Mouse (Mus musculus): ENCODE results near the gene Cfd. TPM values are rescaled to one million over a fixed set of nuclear protein-coding genes. Genes with fewer than 3 reads are reported as not detected.

The Cfd gene
- polyA plus RNA-seq (2012; ENCODE audit: insufficient read depth, insufficient read length, missing spikeins), result 1,172 and 3,758 TPM in 2 replicates

DNA sequence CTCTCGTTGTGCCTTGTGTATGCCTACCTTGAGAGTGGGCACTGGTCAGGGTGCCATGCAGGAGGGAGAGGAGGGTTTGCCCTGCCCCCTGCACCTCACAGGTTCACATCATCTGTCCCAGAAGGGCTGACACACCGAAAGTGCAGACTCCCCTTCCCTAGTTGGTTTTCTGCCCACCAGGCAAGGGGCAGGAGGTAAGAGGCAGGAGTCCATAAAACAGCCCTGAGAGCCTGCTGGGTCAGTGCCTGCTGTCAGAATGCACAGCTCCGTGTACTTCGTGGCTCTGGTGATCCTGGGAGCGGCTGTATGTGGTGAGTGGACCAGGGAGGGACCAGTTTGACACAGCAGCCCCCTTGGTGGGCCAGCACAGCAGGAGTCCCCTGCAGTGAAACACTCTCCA is at the start of gene Cfd:
TSS of gene Cfd (plus strand) at position 184 of the 400 bp plus-strand sequence.
- Histone ChIP-seq H3K4me3 (ENCODE audit: insufficient read depth, low read depth, low read length) (peak within 1 kb of the TSS; percentile 39), H3K27ac (replicated peaks; ENCODE audit: low read depth, low read length) (0 out of 2 replicates have a peak within 1 kb of the TSS, but pooled peaks have one; percentile 19), H3K4me1 (ENCODE audit: control insufficient read depth, insufficient read depth, insufficient read length, low read length) (peaks cover 5% of the 10 kb centered on the region)

DNA sequence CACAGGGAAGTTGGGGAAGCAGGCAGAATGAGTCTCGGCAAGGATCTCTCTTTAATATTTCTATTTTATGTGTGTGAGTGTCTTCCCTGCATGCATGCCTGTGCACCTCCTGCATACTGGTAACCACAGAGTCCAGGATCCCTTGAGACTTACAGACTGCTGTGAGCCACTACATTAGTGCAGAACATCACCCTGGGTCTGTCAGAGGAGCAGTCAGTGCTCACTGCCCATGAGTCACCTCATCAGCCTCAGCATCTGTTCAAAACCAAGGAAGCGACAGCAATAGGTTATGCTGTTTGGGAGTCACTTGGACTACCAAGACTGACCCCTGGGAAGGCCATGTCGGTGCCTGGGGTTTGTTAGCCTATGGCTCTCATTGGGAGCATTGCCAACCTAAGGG is 48.3 kb upstream of the Cfd start:
- no peak overlapping the region for H3K27ac ChIP-seq (replicated peaks; ENCODE audit: low read depth, low read length)
- no peak overlapping the region for H3K4me3 ChIP-seq (ENCODE audit: insufficient read depth, low read depth, low read length)
- peaks cover 3% of the 10 kb centered on the region; the same call in 1 of the 2 replicates for H3K4me1 ChIP-seq (ENCODE audit: control insufficient read depth, insufficient read depth, insufficient read length, low read length)

DNA sequence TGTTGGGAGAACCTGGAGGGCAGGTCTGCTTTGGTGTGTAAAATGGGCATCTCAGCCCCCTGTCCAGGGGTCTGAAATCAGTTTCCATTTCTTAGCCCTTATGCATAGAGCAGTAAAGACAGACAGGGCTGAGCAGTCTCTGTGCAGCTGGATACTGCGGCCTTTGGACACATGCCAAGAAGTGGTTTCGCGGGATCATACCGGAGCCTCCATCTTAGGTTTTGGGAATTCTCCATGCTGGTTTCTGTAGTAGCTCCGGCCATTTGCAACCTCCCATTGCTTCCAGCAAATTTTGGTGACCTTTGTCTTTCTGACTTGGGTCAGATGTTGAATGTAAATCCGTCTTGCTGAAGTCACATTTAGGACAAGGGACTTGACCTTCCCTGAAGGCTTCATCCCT is 47.2 kb upstream of the Cfd start:
- H3K27ac ChIP-seq (replicated peaks; ENCODE audit: low read depth, low read length), result no peak overlapping the region
- H3K4me3 ChIP-seq (ENCODE audit: insufficient read depth, low read depth, low read length), result no peak overlapping the region
- H3K4me1 ChIP-seq (ENCODE audit: control insufficient read depth, insufficient read depth, insufficient read length, low read length), result peaks cover 3% of the 10 kb centered on the region; the same call in 1 of the 2 replicates

DNA sequence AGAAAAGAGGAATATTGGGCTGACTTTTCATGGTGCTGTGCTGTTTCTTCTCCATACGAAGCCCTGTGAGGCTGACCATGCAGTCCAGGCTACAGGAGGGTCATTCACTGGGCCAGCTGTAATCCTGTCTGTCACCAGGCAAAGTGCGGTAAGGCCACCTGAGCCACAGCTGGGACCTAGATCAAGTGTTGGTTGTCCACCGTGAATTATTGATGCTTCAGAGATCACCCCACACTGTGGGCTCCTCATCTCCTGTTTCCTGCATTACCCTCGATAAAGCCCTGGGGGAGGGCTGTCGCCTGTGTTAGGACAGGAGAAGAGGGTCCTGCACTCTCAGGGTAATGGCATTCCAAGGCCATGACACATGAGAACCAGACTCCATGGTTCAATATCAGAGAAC is 44.1 kb upstream of the Cfd start:
- peaks cover 10% of the 10 kb centered on the region; the same call in 1 of the 2 replicates for H3K4me1 ChIP-seq (ENCODE audit: control insufficient read depth, insufficient read depth, insufficient read length, low read length)
- H3K27ac ChIP-seq (replicated peaks; ENCODE audit: low read depth, low read length), result no peak overlapping the region
- H3K4me3 ChIP-seq (ENCODE audit: insufficient read depth, low read depth, low read length), result no peak overlapping the region

DNA sequence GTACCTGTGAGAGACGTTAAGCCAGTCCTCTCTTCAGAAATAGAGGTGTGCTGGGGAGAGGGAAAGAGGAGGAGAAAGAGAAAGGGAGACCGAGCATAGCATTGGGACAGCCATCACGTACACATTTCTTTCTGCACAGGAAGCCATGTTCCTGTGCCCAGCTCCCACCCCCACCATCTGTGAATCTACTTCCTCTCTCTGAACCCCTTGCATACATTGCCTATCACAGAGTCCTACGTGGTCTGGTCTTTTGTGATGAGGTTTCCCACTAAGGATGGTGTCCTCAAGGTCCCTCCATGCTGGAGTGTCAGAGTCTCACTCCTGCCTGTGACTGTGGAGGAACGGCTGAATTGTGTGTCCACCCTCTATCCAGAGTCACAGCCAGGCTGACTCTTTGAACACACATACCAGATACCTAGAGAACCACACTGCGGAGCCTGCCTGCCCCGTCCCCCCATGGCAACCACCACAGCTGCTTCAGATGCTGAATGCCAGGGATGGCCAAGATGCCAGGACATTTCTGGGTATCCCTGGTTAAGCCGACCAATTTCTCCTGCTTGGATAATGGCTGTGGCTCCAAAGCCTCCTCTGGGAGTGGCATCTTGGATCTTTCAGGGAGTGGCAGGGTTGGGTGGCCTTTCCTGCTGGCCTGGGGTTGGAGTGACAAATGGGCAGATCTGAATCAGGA is 40.6 kb upstream of the Cfd start:
- H3K4me3 ChIP-seq (ENCODE audit: insufficient read depth, low read depth, low read length), result no peak overlapping the region
- H3K4me1 ChIP-seq (ENCODE audit: control insufficient read depth, insufficient read depth, insufficient read length, low read length), result peaks cover 24% of the 10 kb centered on the region
- no peak overlapping the region for H3K27ac ChIP-seq (replicated peaks; ENCODE audit: low read depth, low read length)

DNA sequence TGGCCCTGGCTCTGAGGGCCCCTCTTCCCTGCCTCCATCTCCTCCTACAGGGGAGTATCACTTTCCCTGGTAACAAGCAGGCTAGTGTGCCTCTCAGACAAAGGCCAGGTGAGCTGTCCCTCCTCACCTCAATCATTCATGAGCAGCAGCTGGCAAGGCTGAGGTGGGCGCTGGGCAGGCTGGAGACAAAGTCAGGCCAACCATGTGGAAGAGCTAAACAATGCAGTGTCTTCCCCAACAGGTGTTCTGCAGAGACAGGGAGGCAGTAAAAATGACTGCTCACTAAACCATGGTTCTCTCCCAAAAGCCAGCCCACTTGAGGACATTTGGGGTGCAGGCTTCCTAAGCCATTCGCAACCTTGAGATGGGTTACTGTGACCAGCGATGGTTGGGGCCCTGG is 39.0 kb upstream of the Cfd start:
- Histone ChIP-seq H3K4me3 (ENCODE audit: insufficient read depth, low read depth, low read length) (no peak overlapping the region), H3K4me1 (ENCODE audit: control insufficient read depth, insufficient read depth, insufficient read length, low read length) (peaks cover 26% of the 10 kb centered on the region)

DNA sequence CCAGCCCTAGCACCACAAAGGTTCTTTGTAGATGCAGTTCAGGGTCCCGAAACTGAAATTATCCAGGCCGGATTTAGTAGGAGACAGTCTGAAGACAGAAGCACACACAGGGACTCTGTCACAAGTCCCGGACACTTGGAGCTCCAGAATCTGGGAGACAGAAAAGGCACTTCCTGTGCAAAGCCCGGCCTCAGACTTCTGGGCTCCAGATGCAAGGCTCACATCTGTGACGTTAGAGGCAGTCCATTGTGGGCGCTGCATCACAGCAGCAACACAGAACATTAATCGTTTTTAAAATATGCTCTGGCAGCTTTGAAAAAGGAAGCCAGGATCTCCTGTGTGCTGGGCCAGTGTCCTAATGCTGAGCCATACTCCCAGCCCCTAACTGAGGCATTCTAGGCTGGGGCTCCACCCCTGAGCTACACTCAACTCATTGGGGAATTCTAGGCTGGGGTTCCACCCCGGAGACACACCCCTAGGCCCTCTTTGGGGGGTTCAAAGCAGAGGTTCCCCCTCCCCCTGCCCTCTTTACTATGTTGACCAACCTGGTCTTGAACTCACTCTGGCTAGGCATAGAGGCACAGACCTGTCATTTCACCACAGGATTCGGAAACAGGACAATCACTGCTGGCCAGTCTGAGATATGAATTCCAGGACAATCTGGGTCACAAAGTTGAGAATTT is 38.4 kb upstream of the Cfd start:
- H3K4me3 ChIP-seq (ENCODE audit: insufficient read depth, low read depth, low read length), result peak overlapping the region; percentile 57; the same call in 1 of the 2 replicates
- H3K4me1 ChIP-seq (ENCODE audit: control insufficient read depth, insufficient read depth, insufficient read length, low read length), result peaks cover 32% of the 10 kb centered on the region

More for the DNA sequence above, 39.0 kb upstream of the Cfd start:
- peak overlapping the region; percentile 97 for H3K27ac ChIP-seq (replicated peaks; ENCODE audit: low read depth, low read length)

DNA sequence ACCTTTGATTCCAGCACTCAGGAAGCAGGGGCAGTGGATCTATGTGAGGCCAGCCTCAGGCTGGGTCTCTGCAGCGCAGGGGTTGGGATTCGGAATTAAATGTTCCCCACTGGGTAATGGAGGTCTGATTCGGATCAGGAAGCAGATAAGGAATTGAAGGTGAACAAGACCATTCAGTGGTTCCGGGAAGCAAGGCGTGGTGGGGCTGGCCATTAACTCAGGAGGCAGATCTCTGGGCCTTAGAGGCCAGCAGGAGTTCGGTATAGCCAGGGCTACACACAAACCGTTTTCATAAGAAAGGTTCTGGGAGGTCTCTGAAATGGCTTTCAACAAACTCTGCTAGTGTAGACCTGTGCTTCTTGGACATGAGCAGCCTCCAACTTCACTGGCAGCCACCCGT is 37.8 kb upstream of the Cfd start:
- Histone ChIP-seq H3K27ac (replicated peaks; ENCODE audit: low read depth, low read length) (peak overlapping the region; percentile 97), H3K4me3 (ENCODE audit: insufficient read depth, low read depth, low read length) (peak overlapping the region; percentile 57), H3K4me1 (ENCODE audit: control insufficient read depth, insufficient read depth, insufficient read length, low read length) (peaks cover 38% of the 10 kb centered on the region)

More for the DNA sequence above, 38.4 kb upstream of the Cfd start:
- H3K27ac ChIP-seq (replicated peaks; ENCODE audit: low read depth, low read length), result peak overlapping the region; percentile 97

DNA sequence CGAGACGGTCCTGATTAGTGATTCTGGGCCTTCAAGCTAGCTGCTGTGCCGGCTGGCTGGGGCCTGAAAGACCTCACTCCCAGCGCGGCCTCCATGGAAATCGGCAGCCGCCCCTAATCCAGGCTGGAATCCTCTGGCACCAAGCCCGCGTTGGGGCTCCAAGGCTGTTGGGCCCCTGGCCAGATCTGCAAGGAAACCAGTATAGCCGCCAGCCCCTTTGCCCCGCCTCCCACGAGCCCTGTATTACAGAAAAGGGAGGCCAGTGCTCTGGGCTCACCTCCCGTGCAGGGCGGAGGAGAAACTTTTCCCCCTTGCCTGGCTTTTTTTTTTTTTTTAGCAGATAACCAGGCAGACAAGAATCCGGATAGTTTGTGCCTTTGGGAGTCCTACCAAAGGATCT is 37.3 kb upstream of the Cfd start:
- peak overlapping the region; percentile 57 for H3K4me3 ChIP-seq (ENCODE audit: insufficient read depth, low read depth, low read length)
- H3K27ac ChIP-seq (replicated peaks; ENCODE audit: low read depth, low read length), result peak overlapping the region; percentile 97
- H3K4me1 ChIP-seq (ENCODE audit: control insufficient read depth, insufficient read depth, insufficient read length, low read length), result peaks cover 38% of the 10 kb centered on the region

DNA sequence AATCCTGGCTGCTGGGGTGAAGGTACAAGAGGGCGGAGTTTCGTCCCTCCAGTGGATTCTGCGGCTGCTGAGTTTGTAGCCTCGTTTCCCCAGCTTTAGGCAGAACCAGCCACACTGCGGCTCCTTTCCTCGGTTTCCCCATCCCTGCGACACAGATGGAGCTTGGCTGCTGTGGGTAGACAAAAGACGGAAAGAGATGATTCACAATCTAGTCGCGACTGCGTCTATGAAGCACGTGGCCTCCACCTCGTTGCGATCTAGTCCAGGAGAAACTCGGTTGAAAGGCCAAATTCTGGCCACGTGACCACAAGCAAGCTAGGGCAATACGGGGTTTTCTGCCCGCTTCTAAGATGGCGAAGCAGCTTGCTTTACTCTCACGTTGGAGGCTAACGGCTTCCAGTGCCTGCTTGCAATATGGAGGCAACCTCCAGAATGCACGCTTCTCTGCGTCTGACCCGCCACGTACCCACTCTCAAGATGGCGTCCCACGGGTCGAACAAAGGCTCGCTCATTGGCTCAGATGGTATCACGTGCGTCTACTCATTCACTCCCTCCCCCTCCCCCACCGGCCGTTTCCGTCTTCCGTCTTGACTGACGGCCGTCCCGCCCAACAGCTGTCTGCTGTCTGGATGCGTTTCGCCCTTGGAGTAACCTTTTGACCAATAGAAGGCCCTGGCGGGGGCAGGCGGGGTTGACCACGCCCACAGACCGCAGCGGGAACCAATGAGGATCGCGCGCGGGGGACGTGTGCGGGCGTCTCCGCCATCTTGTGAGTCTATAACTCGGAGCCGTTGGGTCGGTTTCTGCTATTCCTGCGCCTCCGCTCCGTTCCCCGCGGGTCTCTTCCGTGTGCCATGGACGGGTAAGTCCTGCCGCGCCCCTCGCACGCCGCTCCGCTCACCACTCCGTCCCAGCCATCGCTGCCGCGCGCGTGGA is 36.5 kb upstream of the Cfd start, which contains the start of gene Ptbp1:
TSS of gene Ptbp1 (plus strand) at position 568 of the 936 bp plus-strand sequence.
- Histone ChIP-seq H3K27ac (replicated peaks; ENCODE audit: low read depth, low read length) (peak within 1 kb of the TSS; percentile 97), H3K4me3 (ENCODE audit: insufficient read depth, low read depth, low read length) (peak within 1 kb of the TSS; percentile 89), H3K4me1 (ENCODE audit: control insufficient read depth, insufficient read depth, insufficient read length, low read length) (peaks cover 38% of the 10 kb centered on the region)

DNA sequence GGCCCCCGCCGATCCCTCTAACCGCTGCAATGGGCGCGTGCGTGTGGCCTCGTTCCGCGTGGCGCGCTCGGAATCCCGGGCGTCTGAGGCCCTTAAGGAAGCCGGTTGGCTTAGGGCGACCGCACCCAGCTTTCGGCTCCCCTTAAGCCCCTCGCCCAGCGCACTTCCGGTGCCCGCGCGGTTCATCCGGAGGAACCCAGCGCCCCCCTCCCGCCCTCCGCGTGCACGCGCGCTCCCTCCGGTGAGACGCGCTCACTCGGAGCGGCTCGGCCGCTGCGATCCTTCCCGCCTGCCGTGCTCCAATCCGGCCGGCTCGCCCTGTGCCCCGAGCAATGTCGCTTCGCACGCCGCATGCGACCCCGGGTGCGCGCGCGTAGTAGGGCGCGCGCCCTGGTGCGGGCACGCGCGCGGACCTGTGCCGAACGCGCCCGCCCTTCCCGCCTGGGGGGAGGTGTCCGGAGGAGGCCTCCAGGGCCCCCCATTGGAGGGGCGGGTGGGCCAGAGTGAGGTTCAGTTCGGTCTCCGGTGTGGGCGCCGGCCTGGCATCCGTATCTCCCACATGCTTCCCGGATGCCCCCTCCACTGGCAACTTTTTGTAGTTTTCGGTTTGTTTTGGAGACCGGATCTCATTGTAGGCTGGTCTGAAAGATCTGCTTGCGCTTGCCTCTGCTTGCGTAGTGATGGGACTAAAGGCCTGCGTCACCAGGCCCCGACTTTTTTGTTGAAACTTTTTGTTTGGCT is 35.7 kb upstream of the Cfd start:
- Histone ChIP-seq H3K4me3 (ENCODE audit: insufficient read depth, low read depth, low read length) (peak overlapping the region; percentile 89), H3K27ac (replicated peaks; ENCODE audit: low read depth, low read length) (peak overlapping the region; percentile 89), H3K4me1 (ENCODE audit: control insufficient read depth, insufficient read depth, insufficient read length, low read length) (peaks cover 35% of the 10 kb centered on the region)

DNA sequence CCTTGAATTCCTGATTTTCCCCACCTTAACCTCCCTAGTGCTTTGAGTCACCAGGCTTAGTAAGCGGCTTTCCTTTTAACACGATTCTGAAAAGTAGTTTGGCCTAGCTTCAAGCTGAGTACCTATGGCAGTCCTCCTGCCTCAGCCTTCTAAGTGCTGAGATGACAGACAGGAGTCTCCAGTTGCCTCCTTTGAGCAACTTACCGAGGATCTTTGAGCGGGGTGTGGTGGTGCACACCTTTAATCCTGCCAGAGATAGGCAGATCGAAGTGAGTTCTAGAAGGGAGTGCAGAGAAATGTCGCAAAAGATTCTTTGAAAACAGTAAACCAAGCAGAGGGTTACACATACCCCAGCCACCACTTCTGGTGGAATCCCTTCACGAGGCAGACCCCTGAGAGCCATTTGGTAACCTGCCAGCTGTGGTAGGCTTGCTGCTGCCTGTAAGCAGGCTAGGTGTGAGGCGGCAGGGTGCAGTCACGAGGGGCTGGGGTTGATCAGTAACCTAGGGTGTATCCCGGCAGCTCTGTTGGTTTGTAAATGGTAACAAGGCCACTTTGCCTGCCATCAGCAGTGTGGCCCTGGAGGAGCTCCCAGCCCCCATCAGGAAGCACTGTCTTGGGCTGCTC is 35.0 kb upstream of the Cfd start:
- Histone ChIP-seq H3K4me1 (ENCODE audit: control insufficient read depth, insufficient read depth, insufficient read length, low read length) (peaks cover 33% of the 10 kb centered on the region), H3K27ac (replicated peaks; ENCODE audit: low read depth, low read length) (peak overlapping the region; percentile 89), H3K4me3 (ENCODE audit: insufficient read depth, low read depth, low read length) (peak overlapping the region; percentile 89)

DNA sequence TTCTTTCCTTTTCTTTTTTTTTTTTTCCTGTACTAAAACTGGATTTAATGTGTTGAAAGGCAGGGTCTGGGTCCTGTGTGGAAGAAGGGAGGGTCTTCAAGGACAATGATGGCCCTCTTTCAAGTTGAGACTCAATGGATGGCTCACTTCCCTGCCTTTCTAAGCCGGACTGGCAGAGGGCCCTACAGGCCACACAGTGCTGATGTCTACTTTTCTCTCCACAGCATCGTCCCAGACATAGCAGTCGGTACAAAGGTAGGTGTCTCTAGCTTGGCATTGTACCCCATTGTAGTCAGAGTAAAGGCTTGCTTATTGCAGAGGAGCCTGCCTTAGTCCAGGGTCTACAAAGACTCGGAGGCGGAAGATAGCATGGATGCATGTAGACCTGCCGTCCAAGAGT is 34.4 kb upstream of the Cfd start:
- 0 out of 2 replicates have a peak overlapping the region, but pooled peaks have one; percentile 1 for H3K27ac ChIP-seq (replicated peaks; ENCODE audit: low read depth, low read length)
- H3K4me1 ChIP-seq (ENCODE audit: control insufficient read depth, insufficient read depth, insufficient read length, low read length), result peaks cover 32% of the 10 kb centered on the region
- peak overlapping the region; percentile 89 for H3K4me3 ChIP-seq (ENCODE audit: insufficient read depth, low read depth, low read length)
